Mouse (Mus musculus) kidney, adult 2 months (tissue): ENCODE measurements around the gene Ncbp2.
A peak's percentile ranks its signal among the peaks of the same experiment; 100 is the strongest.

Experiments
- CTCF ChIP-seq: fragments of 200-500 bp; conservative IDR thresholded peaks from 2 replicates; pipeline ENCODE4 v1.5.1; 2011; ENCODE audit warnings: low read depth, mild to moderate bottlenecking, control low read depth, low read length, moderate library complexity, mixed read lengths; ENCODE audit not compliant: insufficient read depth, insufficient read length
- POLR2A ChIP-seq: fragments of 200-500 bp; IDR thresholded peaks from one replicate; pipeline ENCODE4 v1.6.1; 2011; ENCODE audit warnings: low read depth, low read length, control low read depth

- peak; percentile 24; the same call in 1 of the 2 replicates for TF ChIP-seq CTCF
- no peak for TF ChIP-seq POLR2A
Observed at GRCm38 (mm10) chr16:31992039-31992438, 43.7 kb downstream of the Ncbp2 start.
